Mouse (Mus musculus) forebrain, embryonic 16.5 days (tissue): ENCODE data around the gene Vmn2r83. TPM values are rescaled to one million over a fixed set of nuclear protein-coding genes. Genes with fewer than 3 reads are reported as not detected.

ENCODE experiments used
- ATAC-seq: fragments of 200-750 bp; cut with Nextera tagmentation; 2 replicates; pipeline ENCODE4 v1.8.0; 2017; ENCODE audit warnings: mild to moderate bottlenecking, moderate library complexity
- H3K27ac ChIP-seq: fragments of 300-500 bp; sonication (generic); 2 replicates; pipeline ENCODE4 v1.5.1; 2014; ENCODE audit warnings: low read length, control low read depth
- H3K27me3 ChIP-seq: fragments of 300-500 bp; sonication (generic); replicated peaks from 2 replicates; pipeline ENCODE4 v1.6.1; 2014; ENCODE audit warnings: low read length; ENCODE audit not compliant: control insufficient read depth, insufficient read depth
- H3K36me3 ChIP-seq: fragments of 300-500 bp; sonication (generic); 2 replicates; pipeline ENCODE4 v1.6.1; 2014; ENCODE audit not compliant: control insufficient read depth, insufficient read depth
- H3K4me1 ChIP-seq: fragments of 300-500 bp; sonication (generic); replicated peaks from 2 replicates; pipeline ENCODE4 v1.6.1; 2014; ENCODE audit warnings: low read length; ENCODE audit not compliant: control insufficient read depth, insufficient read depth
- H3K4me2 ChIP-seq: fragments of 300-500 bp; sonication (generic); 2 replicates; pipeline ENCODE4 v1.6.1; 2014; ENCODE audit warnings: mild to moderate bottlenecking, low read length, control low read depth
- H3K4me3 ChIP-seq: fragments of 300-500 bp; sonication (generic); replicated peaks from 2 replicates; pipeline ENCODE4 v1.5.1; 2014; ENCODE audit warnings: mild to moderate bottlenecking, low read length, control low read depth
- H3K9ac ChIP-seq: fragments of 300-500 bp; sonication (generic); replicated peaks from 2 replicates; pipeline ENCODE4 v1.6.1; 2014; ENCODE audit warnings: low read depth, low read length, control low read depth
- H3K9me3 ChIP-seq: fragments of 300-500 bp; sonication (generic); 2 replicates; pipeline ENCODE4 v1.6.1; 2016; ENCODE audit warnings: low read length; ENCODE audit not compliant: control insufficient read depth
- WGBS: fragments of 180-500 bp; shearing (Covaris S2); extraction: QIAGEN DNeasy Blood & Tissue Kit; methylation state at CpG from one replicate; pipeline ENCODE4 v1.1.7; 2014; 5-methylcytosine and 5-hydroxymethylcytosine counted together
- polyA plus RNA-seq: library from polyadenylated mRNA; unstranded; fragments of >200 nt; fragmentation: Nextera tagmentation; extraction: Ambion mirVana; gene quantifications from 2 replicates; pipeline ENCODE4 v1.2.1, GENCODE M21; 2015

The Vmn2r83 gene
- polyA plus RNA-seq, 1 experiment from 2014 or later: not detected

- Histone ChIP-seq H3K36me3 (peaks cover 7% of the 10 kb centered on the region; the same call in 1 of the 2 replicates), H3K4me3 (no peak overlapping the region), H3K4me2 (no peak overlapping the region), H3K9me3 (no peaks in the 10 kb centered on the region), H3K27me3 (no peaks in the 10 kb centered on the region), H3K9ac (no peak overlapping the region), H3K4me1 (peaks cover 8% of the 10 kb centered on the region), H3K27ac (no peak overlapping the region)
- ATAC-seq: no peak
- WGBS: 50% methylated on average over 1 of the region's 1 CpGs
These were observed 66.9 kb downstream of the Vmn2r83 start for GRCm38 (mm10) chr10:79535431-79535830.

- ATAC-seq: no peak
- 73% methylated on average over 12 of the region's 12 CpGs for WGBS
These were observed 68.0 kb downstream of the Vmn2r83 start for GRCm38 (mm10) chr10:79536461-79537080.

GRCm38 (mm10) chr10:79537271-79537670, 68.7 kb downstream of the Vmn2r83 start:
- 88% methylated on average over 7 of the region's 7 CpGs for WGBS
- Histone ChIP-seq H3K36me3 (peaks cover 7% of the 10 kb centered on the region), H3K9me3 (no peaks in the 10 kb centered on the region), H3K4me2 (no peak overlapping the region), H3K9ac (no peak overlapping the region), H3K4me3 (no peak overlapping the region), H3K27me3 (no peaks in the 10 kb centered on the region), H3K4me1 (peaks cover 8% of the 10 kb centered on the region), H3K27ac (no peak overlapping the region)
- ATAC-seq: no peak

More at GRCm38 (mm10) chr10:79536461-79537080, 68.0 kb downstream of the Vmn2r83 start:
- Histone ChIP-seq H3K4me3 (no peak overlapping the region), H3K9ac (no peak overlapping the region), H3K36me3 (peaks cover 7% of the 10 kb centered on the region), H3K4me2 (no peak overlapping the region), H3K27ac (no peak overlapping the region), H3K27me3 (no peaks in the 10 kb centered on the region), H3K4me1 (peaks cover 8% of the 10 kb centered on the region), H3K9me3 (no peaks in the 10 kb centered on the region)

- no peak for ATAC-seq
- WGBS: 92% methylated on average over 2 of the region's 2 CpGs
- no peak overlapping the region for H3K27ac ChIP-seq
These were observed 69.2 kb downstream of the Vmn2r83 start for GRCm38 (mm10) chr10:79537781-79538180.

GRCm38 (mm10) chr10:79538323-79538722, 69.8 kb downstream of the Vmn2r83 start:
- peaks cover 13% of the 10 kb centered on the region for H3K36me3 ChIP-seq
- H3K4me3 ChIP-seq: no peak overlapping the region
- no peak overlapping the region for H3K4me2 ChIP-seq
- WGBS: 91% methylated on average over 3 of the region's 3 CpGs
- peaks cover 4% of the 10 kb centered on the region for H3K4me1 ChIP-seq
- H3K27me3 ChIP-seq: no peaks in the 10 kb centered on the region
- no peak overlapping the region for H3K9ac ChIP-seq
- no peak for ATAC-seq
- H3K27ac ChIP-seq: no peak overlapping the region
- H3K9me3 ChIP-seq: no peaks in the 10 kb centered on the region

More at GRCm38 (mm10) chr10:79537781-79538180, 69.2 kb downstream of the Vmn2r83 start:
- peaks cover 8% of the 10 kb centered on the region for H3K4me1 ChIP-seq
- H3K4me2 ChIP-seq: no peak overlapping the region
- no peaks in the 10 kb centered on the region for H3K27me3 ChIP-seq
- H3K9ac ChIP-seq: no peak overlapping the region
- no peaks in the 10 kb centered on the region for H3K9me3 ChIP-seq
- H3K36me3 ChIP-seq: peaks cover 9% of the 10 kb centered on the region
- H3K4me3 ChIP-seq: no peak overlapping the region

GRCm38 (mm10) chr10:79538873-79539272, 70.3 kb downstream of the Vmn2r83 start:
- Histone ChIP-seq H3K9ac (no peak overlapping the region), H3K4me2 (no peak overlapping the region), H3K4me1 (peaks cover under 1% of the 10 kb centered on the region; the same call in 1 of the 2 replicates), H3K9me3 (no peaks in the 10 kb centered on the region), H3K4me3 (no peak overlapping the region), H3K36me3 (peaks cover 16% of the 10 kb centered on the region), H3K27ac (no peak overlapping the region), H3K27me3 (no peaks in the 10 kb centered on the region)
- no peak for ATAC-seq
- WGBS: 80% methylated on average over 4 of the region's 4 CpGs

GRCm38 (mm10) chr10:79539701-79540495, 71.4 kb downstream of the Vmn2r83 start:
- Histone ChIP-seq H3K27ac (no peak overlapping the region), H3K9me3 (no peaks in the 10 kb centered on the region), H3K4me1 (no peaks in the 10 kb centered on the region), H3K9ac (no peak overlapping the region), H3K4me2 (no peak overlapping the region), H3K36me3 (peaks cover 21% of the 10 kb centered on the region), H3K27me3 (no peaks in the 10 kb centered on the region), H3K4me3 (no peak overlapping the region)
- 94% methylated on average over 16 of the region's 16 CpGs for WGBS
- ATAC-seq: no peak

GRCm38 (mm10) chr10:79540746-79541145, 72.2 kb downstream of the Vmn2r83 start:
- no peak overlapping the region for H3K27ac ChIP-seq
- H3K4me1 ChIP-seq: no peaks in the 10 kb centered on the region
- no peak overlapping the region for H3K9ac ChIP-seq
- H3K36me3 ChIP-seq: peaks cover 27% of the 10 kb centered on the region
- 96% methylated on average over 11 of the region's 11 CpGs for WGBS
- H3K4me2 ChIP-seq: no peak overlapping the region
- no peaks in the 10 kb centered on the region for H3K27me3 ChIP-seq
- H3K4me3 ChIP-seq: no peak overlapping the region
- no peak for ATAC-seq
- H3K9me3 ChIP-seq: no peaks in the 10 kb centered on the region

GRCm38 (mm10) chr10:79541522-79541921, 73.0 kb downstream of the Vmn2r83 start:
- Histone ChIP-seq H3K4me1 (no peaks in the 10 kb centered on the region), H3K27ac (no peak overlapping the region), H3K9me3 (no peaks in the 10 kb centered on the region), H3K36me3 (peaks cover 31% of the 10 kb centered on the region), H3K4me3 (no peak overlapping the region), H3K4me2 (no peak overlapping the region), H3K9ac (no peak overlapping the region), H3K27me3 (no peaks in the 10 kb centered on the region)
- no peak for ATAC-seq
- whole genome bisulfite sequencing: 78% methylated on average over 15 of the region's 15 CpGs
